Mouse (Mus musculus): ENCODE measurements at regions not wholly inside any gene's neighbourhood (a gene's known extent, or its start where the extent isn't known, plus 50 kb on each side); places are given as distances from the start of the nearest gene placed in this dataset.

DNA sequence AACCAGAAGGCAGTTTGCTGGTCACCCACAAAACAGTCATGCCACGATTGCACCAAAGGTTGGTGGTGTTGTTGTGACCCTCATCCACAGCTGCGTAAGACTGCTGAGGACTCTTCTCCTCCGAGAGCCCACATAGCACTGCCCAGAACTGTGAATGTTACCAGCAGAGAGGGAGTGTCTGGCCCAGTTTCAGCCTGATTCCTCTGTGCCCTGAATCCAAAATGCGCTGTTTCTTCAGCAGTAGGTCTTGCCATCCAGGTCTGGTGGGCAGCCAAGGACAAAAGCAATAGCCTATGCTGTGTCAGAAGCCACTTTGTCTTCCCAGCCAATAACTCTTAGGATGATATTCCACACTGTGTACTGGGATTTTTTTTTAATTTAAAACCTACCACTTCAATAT lies 144.7 kb upstream of the Teddm2 start:
- no peak for TF ChIP-seq CTCF (IDR thresholded peaks at IDR 0.05; ENCODE audit: insufficient read depth, low read depth, low read length)
- no peak for TF ChIP-seq POLR2A (IDR thresholded peaks at IDR 0.05; ENCODE audit: insufficient read depth, low read depth, low read length)
